Mouse (Mus musculus) cerebellum, postnatal 14 days (tissue): Measurements from ENCODE around the gene Gc.

Source experiments
- DNase-seq, 2 experiments: peaks; one replicate each; pipeline ENCODE4 v3.0.0; 2021; ENCODE audit warnings: mixed read lengths in 2 of 2

The Gc gene

GRCm38 (mm10) chr5:89457554-89458062 is at the start of gene Gc:
Gene Gc (minus strand): TSS chr5:89457898.
- DNase-seq, result no peak

GRCm38 (mm10) chr5:89500182-89500581 is 42.5 kb upstream of the Gc start:
- DNase-seq, result peak; percentile 1 to 7

GRCm38 (mm10) chr5:89492560-89492959 is 34.9 kb upstream of the Gc start:
- DNase-seq, result no peak

GRCm38 (mm10) chr5:89470483-89470882 is 12.8 kb upstream of the Gc start:
- DNase-seq, result no peak

- no peak for DNase-seq
Observed at GRCm38 (mm10) chr5:89467886-89468285, 10.2 kb upstream of the Gc start.

- DNase-seq, result no peak
Observed at GRCm38 (mm10) chr5:89467045-89467444, 9.3 kb upstream of the Gc start.

GRCm38 (mm10) chr5:89466275-89466674 is 8.6 kb upstream of the Gc start:
- DNase-seq, result no peak

GRCm38 (mm10) chr5:89461817-89462216 is 4.1 kb upstream of the Gc start:
- DNase-seq, result no peak

- DNase-seq, result no peak
Observed at GRCm38 (mm10) chr5:89459591-89459990, 1.9 kb upstream of the Gc start.

- no peak for DNase-seq
Observed at GRCm38 (mm10) chr5:89458987-89459386, 1.3 kb upstream of the Gc start.

GRCm38 (mm10) chr5:89455526-89455925 is 2.2 kb downstream of the Gc start:
- DNase-seq, result peak; percentile 20 to 49

GRCm38 (mm10) chr5:89450798-89451197 is 6.9 kb downstream of the Gc start:
- DNase-seq, result no peak

GRCm38 (mm10) chr5:89449325-89449724 is 8.4 kb downstream of the Gc start:
- no peak for DNase-seq

GRCm38 (mm10) chr5:89447978-89448377 is 9.7 kb downstream of the Gc start:
- DNase-seq, result no peak

- peak; percentile 2 for DNase-seq
Observed at GRCm38 (mm10) chr5:89444360-89444759, 13.3 kb downstream of the Gc start.

GRCm38 (mm10) chr5:89411536-89411935 is 46.2 kb downstream of the Gc start:
- no peak for DNase-seq

- no peak for DNase-seq
Observed at GRCm38 (mm10) chr5:89407376-89408082, 50.2 kb downstream of the Gc start.

- no peak for DNase-seq
Observed at GRCm38 (mm10) chr5:89405132-89405531, 52.6 kb downstream of the Gc start.

- no peak for DNase-seq
Observed at GRCm38 (mm10) chr5:89390405-89390804, 67.3 kb downstream of the Gc start.

GRCm38 (mm10) chr5:89384204-89384603 is 73.5 kb downstream of the Gc start:
- peak; percentile 53 to 60 for DNase-seq

GRCm38 (mm10) chr5:89381340-89381739 is 76.4 kb downstream of the Gc start:
- peak; percentile 64 to 67 for DNase-seq

- DNase-seq, result no peak
Observed at GRCm38 (mm10) chr5:89370140-89370539, 87.6 kb downstream of the Gc start.

GRCm38 (mm10) chr5:89368045-89368743 is 89.5 kb downstream of the Gc start:
- no peak for DNase-seq
